Mouse (Mus musculus) bone marrow macrophage, adult 2 months (primary cell): Measurements from ENCODE around the gene Dnmt3a. TPM values are rescaled to one million over a fixed set of nuclear protein-coding genes. Genes with fewer than 3 reads are reported as not detected.

Source experiments
- H3K27ac ChIP-seq: 2 replicates; pipeline ENCODE4 v1.5.1; 2012; ENCODE audit warnings: low read depth, low read length; ENCODE audit not compliant: insufficient read depth
- H3K4me1 ChIP-seq: 2 replicates; pipeline ENCODE4 v1.6.1; 2012; ENCODE audit warnings: low read length; ENCODE audit not compliant: control insufficient read depth, insufficient read depth
- H3K4me3 ChIP-seq: 2 replicates; pipeline ENCODE4 v1.5.1; 2012; ENCODE audit warnings: mild to moderate bottlenecking, low read length, moderate library complexity; ENCODE audit not compliant: insufficient read depth
- CTCF ChIP-seq: IDR thresholded peaks from 2 replicates; pipeline ENCODE4 v1.5.1; 2012; ENCODE audit warnings: low read depth, mild to moderate bottlenecking, low read length, moderate library complexity
- POLR2A ChIP-seq: IDR thresholded peaks from 2 replicates; pipeline ENCODE4 v1.6.1; 2012; ENCODE audit warnings: mild to moderate bottlenecking, low read depth, low read length, borderline replicate concordance
- polyA plus RNA-seq: library from polyadenylated mRNA; stranded (reverse); fragments of >200 nt; gene quantifications from 2 replicates; pipeline ENCODE4 v1.2.4, GENCODE M21; 2012; ENCODE audit not compliant: missing spikeins, insufficient read depth, insufficient read length

The Dnmt3a gene
- polyA plus RNA-seq, 1 experiment: 53.8 TPM

- Histone ChIP-seq H3K27ac (no peak overlapping the region), H3K4me1 (peaks cover 40% of the 10 kb centered on the region), H3K4me3 (no peak overlapping the region)
- no peak for TF ChIP-seq CTCF
Observed at GRCm38 (mm10) chr12:3898811-3899210, 93.0 kb downstream of the Dnmt3a start.

- H3K4me3 ChIP-seq: no peak overlapping the region
- H3K27ac ChIP-seq: no peak overlapping the region
- TF ChIP-seq CTCF (no peak), POLR2A (no peak)
- H3K4me1 ChIP-seq: peaks cover 14% of the 10 kb centered on the region
Observed at GRCm38 (mm10) chr12:3905436-3905835, 99.6 kb downstream of the Dnmt3a start.

- Histone ChIP-seq H3K27ac (no peak overlapping the region), H3K4me1 (peaks cover 14% of the 10 kb centered on the region), H3K4me3 (no peak overlapping the region)
- no peak for TF ChIP-seq POLR2A
- no peak for TF ChIP-seq CTCF
Observed at GRCm38 (mm10) chr12:3906308-3906707, 100.5 kb downstream of the Dnmt3a start.

- no peak overlapping the region for H3K27ac ChIP-seq
- H3K4me1 ChIP-seq: peaks cover 14% of the 10 kb centered on the region
- H3K4me3 ChIP-seq: no peak overlapping the region
- TF ChIP-seq CTCF (no peak), POLR2A (no peak)
Observed at GRCm38 (mm10) chr12:3907008-3907407, 101.2 kb downstream of the Dnmt3a start.

- peaks cover 14% of the 10 kb centered on the region for H3K4me1 ChIP-seq
- H3K4me3 ChIP-seq: no peak overlapping the region
- TF ChIP-seq CTCF (no peak), POLR2A (no peak)
- no peak overlapping the region for H3K27ac ChIP-seq
Observed at GRCm38 (mm10) chr12:3907418-3907817, 101.6 kb downstream of the Dnmt3a start.

GRCm38 (mm10) chr12:3910466-3911093 is 104.8 kb downstream of the Dnmt3a start:
- TF ChIP-seq CTCF (no peak), POLR2A (no peak)
- no peak overlapping the region for H3K4me3 ChIP-seq
- peaks cover 5% of the 10 kb centered on the region for H3K4me1 ChIP-seq
- H3K27ac ChIP-seq: no peak overlapping the region

GRCm38 (mm10) chr12:3911831-3912348 is 106.1 kb downstream of the Dnmt3a start:
- TF ChIP-seq CTCF (no peak), POLR2A (no peak)
- H3K4me3 ChIP-seq: no peak overlapping the region
- H3K27ac ChIP-seq: no peak overlapping the region
- H3K4me1 ChIP-seq: no peaks in the 10 kb centered on the region

- Histone ChIP-seq H3K27ac (no peak overlapping the region), H3K4me3 (no peak overlapping the region), H3K4me1 (no peaks in the 10 kb centered on the region)
- TF ChIP-seq CTCF (no peak), POLR2A (no peak)
Observed at GRCm38 (mm10) chr12:3915852-3916251, 110.0 kb downstream of the Dnmt3a start.

GRCm38 (mm10) chr12:3917668-3918341 is 112.0 kb downstream of the Dnmt3a start:
- Histone ChIP-seq H3K4me1 (no peaks in the 10 kb centered on the region), H3K4me3 (no peak overlapping the region), H3K27ac (no peak overlapping the region)
- TF ChIP-seq POLR2A (no peak), CTCF (no peak)

- H3K27ac ChIP-seq: no peak overlapping the region
- no peak overlapping the region for H3K4me3 ChIP-seq
- no peaks in the 10 kb centered on the region for H3K4me1 ChIP-seq
- no peak for TF ChIP-seq CTCF
- no peak for TF ChIP-seq POLR2A
Observed at GRCm38 (mm10) chr12:3918577-3918976, 112.8 kb downstream of the Dnmt3a start.

- no peaks in the 10 kb centered on the region for H3K4me1 ChIP-seq
- TF ChIP-seq POLR2A (no peak), CTCF (no peak)
Observed at GRCm38 (mm10) chr12:3919423-3919822, 113.6 kb downstream of the Dnmt3a start.

More at GRCm38 (mm10) chr12:3919423-3919822, 113.6 kb downstream of the Dnmt3a start:
- Histone ChIP-seq H3K27ac (no peak overlapping the region), H3K4me3 (no peak overlapping the region)
